Mouse (Mus musculus) embryonic fibroblast, embryonic 13.5 days (primary cell): ENCODE data around the gene Taf12. TPM values are rescaled to one million over a fixed set of nuclear protein-coding genes. Genes with fewer than 3 reads are reported as not detected.
"Not testable (repeated sequence)": the region's sequence is repeated elsewhere in the genome, so short reads cannot be mapped to it uniquely, and the experiment has no call there.

Experiments
- H3K27ac ChIP-seq: 2 replicates; pipeline ENCODE4 v1.5.1; 2012; ENCODE audit warnings: low read length, control low read depth, inconsistent platforms; ENCODE audit not compliant: insufficient read depth
- H3K4me1 ChIP-seq: 2 replicates; pipeline ENCODE4 v1.6.1; 2011; ENCODE audit warnings: low read length; ENCODE audit not compliant: control insufficient read depth, insufficient read depth
- H3K4me3 ChIP-seq: 2 replicates; pipeline ENCODE4 v1.5.1; 2011; ENCODE audit warnings: mild to moderate bottlenecking, control low read depth, low read length; ENCODE audit not compliant: insufficient read depth
- CTCF ChIP-seq: IDR thresholded peaks from 2 replicates; pipeline ENCODE4 v1.5.1; 2011; ENCODE audit warnings: mild to moderate bottlenecking, control low read depth, low read length, moderate library complexity, borderline replicate concordance; ENCODE audit not compliant: insufficient read depth
- POLR2A ChIP-seq: IDR thresholded peaks from 2 replicates; pipeline ENCODE4 v1.6.1; 2011; ENCODE audit warnings: low read depth, mild to moderate bottlenecking, control low read depth, low read length, moderate library complexity
- polyA plus RNA-seq: library from polyadenylated mRNA; stranded (reverse); fragments of >200 nt; gene quantifications from 2 replicates; pipeline ENCODE4 v1.2.4, GENCODE M21; 2011; ENCODE audit warnings: low read depth; ENCODE audit not compliant: missing spikeins, insufficient read length

Taf12 gene
- polyA plus RNA-seq, 1 experiment: 36.5 TPM

DNA sequence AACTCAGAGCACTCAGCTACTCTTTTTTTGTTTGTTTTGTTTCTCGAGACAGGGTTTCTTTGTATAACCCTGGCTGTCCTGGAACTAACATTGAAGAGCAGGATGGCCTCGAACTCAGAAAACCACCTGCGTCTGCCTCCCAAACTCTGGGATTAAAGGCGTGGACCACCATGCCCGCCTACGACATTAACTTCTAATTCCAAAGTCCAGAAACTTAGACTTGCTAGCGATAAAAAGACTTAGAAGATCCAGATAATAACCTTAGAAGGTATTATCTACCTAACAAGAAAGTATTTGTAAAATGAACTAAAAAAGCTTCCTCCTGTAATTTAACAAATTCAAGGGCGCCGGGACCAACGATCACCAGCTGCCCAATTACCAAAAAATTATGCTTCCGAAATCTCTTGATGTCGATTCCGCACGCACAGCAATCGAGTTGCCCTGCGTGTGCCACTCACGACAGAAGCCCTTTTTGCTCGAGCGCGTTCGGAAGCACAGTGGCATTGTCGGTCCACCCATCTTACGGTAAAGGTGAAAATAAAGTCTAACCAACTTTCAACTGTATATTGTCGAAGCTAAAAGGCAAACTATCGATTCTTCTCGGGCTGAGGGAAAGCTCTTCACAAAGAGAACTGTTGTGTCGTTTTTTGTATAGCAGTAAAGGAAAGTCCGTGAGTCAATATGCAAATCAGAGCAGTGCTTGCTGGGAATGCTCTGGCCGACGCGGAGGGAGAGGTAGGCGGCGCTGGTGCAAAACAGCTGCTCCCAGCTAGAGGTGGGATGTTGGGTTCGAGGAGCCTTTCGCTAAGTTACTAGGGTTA lies 4.2 kb upstream of the Taf12 start:
- Histone ChIP-seq H3K27ac (peak overlapping the region; percentile 97), H3K4me3 (no peak overlapping the region), H3K4me1 (no peaks in the 10 kb centered on the region)
- TF ChIP-seq CTCF (peak; percentile 21; the same call in 1 of the 2 replicates), POLR2A (peak; percentile 89)

DNA sequence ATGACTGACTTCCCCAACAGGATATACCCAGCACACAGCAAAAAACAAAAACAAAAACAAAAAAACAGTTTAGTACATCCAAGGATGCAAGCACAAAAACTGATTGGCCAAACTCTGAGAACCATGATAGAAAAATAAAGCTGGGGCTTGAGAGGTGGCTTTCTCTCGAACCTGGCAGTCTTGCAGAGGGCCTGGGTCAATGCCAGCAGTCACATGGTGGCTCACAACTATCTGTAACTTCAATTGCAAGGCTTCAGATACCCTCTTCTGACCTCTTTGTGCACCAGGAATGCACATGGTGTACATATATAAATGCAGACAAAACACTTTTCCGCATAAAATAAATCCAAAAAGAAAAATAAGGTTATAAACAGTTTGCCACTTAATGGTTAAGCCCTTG lies 1.0 kb upstream of the Taf12 start:
- no peak overlapping the region for H3K27ac ChIP-seq
- no peaks in the 10 kb centered on the region for H3K4me1 ChIP-seq
- H3K4me3 ChIP-seq: no peak overlapping the region
- TF ChIP-seq CTCF (no peak), POLR2A (no peak; the same call in 1 of the 2 replicates)

DNA sequence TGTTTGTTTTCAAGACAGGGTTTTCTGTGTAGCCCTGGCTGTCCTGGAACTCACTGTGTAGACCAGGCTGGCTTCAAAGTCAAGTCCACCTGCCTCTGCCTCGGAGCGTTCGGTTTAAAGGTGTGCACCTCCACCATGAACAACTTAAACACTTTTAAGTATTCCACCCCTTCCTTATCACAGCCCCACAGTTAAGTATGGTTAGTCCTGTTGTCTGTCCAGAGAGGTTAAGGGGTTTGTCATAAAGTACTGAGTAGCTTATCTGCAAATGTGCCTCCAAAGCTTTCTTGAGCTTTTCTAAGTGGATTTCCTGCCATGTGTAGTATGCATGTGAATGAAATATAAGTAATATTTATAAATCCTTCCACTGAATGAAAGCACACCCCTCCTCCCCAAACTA lies 1.8 kb downstream of the Taf12 start:
- H3K4me3 ChIP-seq: peak overlapping the region; percentile 18; the same call in 1 of the 2 replicates
- H3K27ac ChIP-seq: no peak overlapping the region
- H3K4me1 ChIP-seq: no peaks in the 10 kb centered on the region
- TF ChIP-seq CTCF (no peak), POLR2A (no peak)

DNA sequence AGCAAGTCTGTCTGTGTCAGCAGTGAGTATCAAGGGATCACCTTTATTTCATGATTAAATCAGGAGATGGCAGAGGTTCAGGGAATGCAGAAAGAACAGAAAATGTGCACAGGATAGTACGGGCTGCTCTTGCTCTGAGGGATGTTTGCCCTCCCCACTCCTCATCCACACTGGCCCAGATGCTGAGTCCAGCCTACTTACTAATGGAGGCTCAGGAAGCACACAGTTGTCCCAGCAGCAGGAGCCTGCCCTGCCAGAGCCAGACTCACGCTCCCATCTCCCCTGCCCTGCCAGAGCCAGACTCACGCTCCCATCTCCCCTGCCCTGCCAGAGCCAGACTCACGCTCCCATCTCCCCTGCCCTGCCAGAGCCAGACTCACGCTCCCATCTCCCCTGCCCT lies 14.7 kb downstream of the Taf12 start:
- not testable (repeated sequence) for H3K27ac ChIP-seq, H3K4me1 ChIP-seq, H3K4me3 ChIP-seq

DNA sequence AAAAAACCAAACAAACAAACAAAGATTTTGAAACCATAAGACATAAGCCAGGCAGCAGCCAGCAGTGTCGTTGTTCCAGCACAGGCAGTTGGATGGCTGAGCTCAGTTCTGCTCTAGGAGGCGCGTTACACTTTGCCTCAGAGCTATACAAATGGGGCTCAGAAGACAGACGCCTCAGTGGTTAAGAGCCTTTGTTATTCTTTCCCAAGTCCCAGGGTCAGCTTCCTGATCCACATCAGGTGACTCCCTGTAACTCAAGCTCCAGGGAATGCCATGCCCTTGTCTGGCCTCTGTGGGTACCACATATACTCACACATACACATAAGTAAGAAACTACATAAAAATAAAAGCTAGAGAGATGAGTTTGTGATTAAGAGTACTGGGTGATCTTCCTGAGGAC lies 16.9 kb downstream of the Taf12 start:
- no peaks in the 10 kb centered on the region for H3K4me1 ChIP-seq
- H3K27ac ChIP-seq: no peak overlapping the region
- no peak overlapping the region for H3K4me3 ChIP-seq
- TF ChIP-seq POLR2A (no peak), CTCF (no peak)

DNA sequence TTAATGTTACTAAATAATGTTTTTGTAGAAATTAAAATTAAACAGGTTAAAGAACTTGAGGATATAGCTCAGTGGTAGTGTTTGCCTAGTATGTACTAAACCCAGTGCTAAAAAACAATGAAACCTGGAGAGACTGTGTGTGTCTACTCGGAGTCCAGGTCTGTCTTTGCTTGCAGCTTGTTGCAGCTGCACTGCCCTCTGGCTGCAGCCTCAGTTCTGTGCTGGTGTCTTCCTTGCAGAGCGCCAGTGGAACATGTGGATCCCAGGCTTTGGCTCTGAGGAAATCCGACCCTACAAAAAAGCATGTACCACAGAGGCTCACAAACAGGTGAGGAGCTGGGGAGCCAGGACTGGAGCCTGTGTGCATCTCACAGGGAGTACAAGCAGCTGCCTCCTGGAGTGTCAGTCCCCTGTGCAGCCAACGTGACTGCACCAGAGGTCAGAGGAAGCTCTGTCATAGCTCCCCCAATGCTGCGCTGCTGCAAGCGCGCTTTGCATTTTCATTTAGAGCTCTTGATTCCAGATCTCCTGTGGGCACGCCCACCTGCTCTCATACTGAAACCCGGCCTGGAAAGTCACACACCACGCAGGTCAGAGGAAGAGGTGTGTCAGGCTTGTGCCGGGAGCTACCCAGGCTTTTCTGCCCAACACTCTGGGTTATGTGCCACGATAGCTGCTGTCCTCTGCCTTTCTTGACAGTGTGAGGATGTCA lies 17.6 kb downstream of the Taf12 start:
- Histone ChIP-seq H3K27ac (no peak overlapping the region), H3K4me1 (no peaks in the 10 kb centered on the region), H3K4me3 (no peak overlapping the region)
- peak; percentile 53; the same call in 1 of the 2 replicates for TF ChIP-seq CTCF
- no peak for TF ChIP-seq POLR2A

DNA sequence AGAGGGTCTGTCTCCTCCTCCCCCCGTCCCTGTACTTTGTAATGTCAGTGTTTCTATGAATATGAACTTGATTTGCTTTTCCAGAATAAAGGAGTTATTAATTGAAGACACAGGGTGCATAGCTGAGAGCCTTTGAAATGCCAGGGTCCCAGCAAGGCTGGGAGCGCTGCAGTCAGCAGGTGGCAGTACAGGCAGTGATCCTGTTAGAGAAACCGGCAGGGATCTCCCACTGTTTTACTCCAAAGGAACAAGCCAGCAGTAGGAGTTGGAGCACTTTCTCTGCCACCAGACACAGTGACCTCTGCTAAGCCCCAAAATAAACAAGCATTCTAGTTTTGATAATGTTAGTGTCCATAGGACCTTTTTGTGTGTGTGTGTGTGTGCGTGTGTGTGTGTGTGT lies 18.8 kb downstream of the Taf12 start:
- TF ChIP-seq CTCF: peak; percentile 54; the same call in 1 of the 2 replicates
- no peak for TF ChIP-seq POLR2A
- H3K27ac ChIP-seq: no peak overlapping the region
- no peaks in the 10 kb centered on the region for H3K4me1 ChIP-seq
- H3K4me3 ChIP-seq: no peak overlapping the region

DNA sequence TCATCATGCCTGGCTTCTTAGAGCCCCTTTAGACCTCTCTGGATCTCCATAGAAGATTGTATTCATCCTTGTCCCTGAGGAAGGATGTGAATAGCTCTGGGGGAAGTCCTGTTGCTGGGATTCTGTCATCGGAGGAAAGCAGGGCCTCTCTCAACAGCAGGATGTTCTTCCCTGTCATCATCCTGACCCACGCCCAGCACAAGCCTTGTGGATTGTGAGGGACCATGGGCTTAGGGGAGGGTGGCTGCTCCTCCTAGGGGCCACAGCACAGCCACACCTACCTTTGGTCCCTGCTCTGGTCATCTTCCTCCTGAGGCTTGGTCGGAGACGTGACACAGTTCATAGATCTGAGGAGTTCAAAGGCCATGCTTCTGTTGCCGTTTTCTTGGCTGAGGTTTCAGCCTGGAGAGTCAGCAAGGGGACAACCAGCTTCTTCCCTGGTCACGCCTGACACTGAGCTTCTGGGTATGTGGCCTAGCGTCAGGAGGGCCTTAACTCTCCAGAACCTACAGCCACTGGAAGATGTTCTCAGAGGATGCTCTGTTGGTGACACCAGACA lies 19.6 kb downstream of the Taf12 start:
- no peak overlapping the region for H3K4me3 ChIP-seq
- TF ChIP-seq CTCF: no peak
- TF ChIP-seq POLR2A: no peak
- no peaks in the 10 kb centered on the region for H3K4me1 ChIP-seq
- no peak overlapping the region for H3K27ac ChIP-seq

DNA sequence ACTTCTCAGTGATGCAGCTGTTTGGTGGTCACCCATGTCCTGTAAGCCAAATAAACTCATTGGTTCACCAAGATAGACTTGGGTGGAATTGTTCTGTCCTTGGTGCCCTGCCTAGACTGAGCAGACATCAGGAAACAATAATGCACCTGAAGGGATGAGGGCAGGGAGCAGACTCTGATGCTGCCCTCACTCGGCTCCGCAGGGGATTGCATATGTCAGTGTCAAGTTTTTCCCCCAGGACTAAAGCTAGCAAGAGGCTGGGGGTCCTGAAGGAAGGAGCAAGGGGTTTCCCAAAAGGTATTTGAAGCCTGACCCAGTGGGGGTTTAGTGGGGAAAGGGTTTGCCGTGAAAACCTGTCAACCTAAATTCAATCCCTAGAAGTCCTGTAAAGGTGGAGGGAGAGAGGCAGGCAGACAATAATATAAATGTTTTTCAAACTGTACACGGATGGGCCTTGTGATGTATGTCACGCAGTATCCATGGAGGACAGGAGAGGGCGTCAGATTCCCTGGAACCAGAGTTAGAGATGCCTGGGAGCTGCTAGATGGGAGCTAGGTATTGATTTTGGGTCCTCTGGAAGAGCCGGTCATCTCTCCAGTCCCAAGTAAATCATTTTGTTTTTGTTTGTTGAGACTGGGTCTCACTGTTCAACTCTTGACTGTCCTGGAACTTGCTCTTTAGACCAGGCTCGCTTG lies 21.7 kb downstream of the Taf12 start:
- Histone ChIP-seq H3K4me1 (no peaks in the 10 kb centered on the region), H3K4me3 (no peak overlapping the region), H3K27ac (no peak overlapping the region)
- TF ChIP-seq POLR2A (no peak), CTCF (0 out of 2 replicates have a peak, but pooled peaks have one; percentile 4)
